Mouse (Mus musculus): ENCODE measurements around the gene Olfr912. TPM values are rescaled to one million over a fixed set of nuclear protein-coding genes. Genes with fewer than 3 reads are reported as not detected.

The Olfr912 gene
- polyA plus RNA-seq (2014; fragmentation: Nextera tagmentation; extraction: Ambion mirVana) = not detected in 2 replicates

DNA sequence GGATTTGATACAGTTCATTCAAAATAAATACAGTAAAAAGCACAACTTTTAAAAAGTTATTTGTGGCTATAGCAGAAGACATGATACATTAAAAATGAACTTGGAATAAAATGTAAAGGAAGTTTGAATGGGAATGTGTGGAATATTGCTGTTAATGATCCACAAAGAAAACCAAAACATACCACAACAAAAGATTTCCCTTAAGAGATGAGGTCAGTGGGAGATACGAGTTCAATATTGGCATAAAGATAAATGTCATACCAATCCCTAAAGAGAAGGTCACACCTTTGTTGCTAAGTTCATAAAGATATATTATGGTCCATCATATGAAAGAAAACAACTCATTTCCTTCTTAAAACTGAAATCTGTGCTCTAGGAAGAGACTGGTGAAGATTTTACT is at the start of gene Olfr912:
TSS of gene Olfr912 (plus strand) at position 301 of the 400 bp plus-strand sequence.
- no peaks in the 10 kb centered on the region for H3K27me3 ChIP-seq (replicated peaks; ENCODE audit: control insufficient read depth, insufficient read depth, low read length)
- DNase-seq (ENCODE audit: low spot score) (no peak), ATAC-seq (replicated peaks; ENCODE audit: low FRiP score, low TSS enrichment, low read depth) (no peak)
- H3K9ac ChIP-seq (ENCODE audit: low read length) = no peak within 1 kb of the TSS
- H3K27ac ChIP-seq (ENCODE audit: low read depth) = no peak within 1 kb of the TSS
- H3K4me1 ChIP-seq (replicated peaks; ENCODE audit: control insufficient read depth, insufficient read depth, low read length) = no peaks in the 10 kb centered on the region
- no peaks in the 10 kb centered on the region for H3K36me3 ChIP-seq (ENCODE audit: control insufficient read depth, insufficient read depth, low read length)
- H3K4me3 ChIP-seq (ENCODE audit: low read depth, low read length) = no peak within 1 kb of the TSS
- H3K4me2 ChIP-seq (ENCODE audit: low read length) = no peak within 1 kb of the TSS
- no peaks in the 10 kb centered on the region for H3K9me3 ChIP-seq (ENCODE audit: control insufficient read depth, low read length)
- WGBS = 81% methylated on average over 1 of the region's 1 CpGs

DNA sequence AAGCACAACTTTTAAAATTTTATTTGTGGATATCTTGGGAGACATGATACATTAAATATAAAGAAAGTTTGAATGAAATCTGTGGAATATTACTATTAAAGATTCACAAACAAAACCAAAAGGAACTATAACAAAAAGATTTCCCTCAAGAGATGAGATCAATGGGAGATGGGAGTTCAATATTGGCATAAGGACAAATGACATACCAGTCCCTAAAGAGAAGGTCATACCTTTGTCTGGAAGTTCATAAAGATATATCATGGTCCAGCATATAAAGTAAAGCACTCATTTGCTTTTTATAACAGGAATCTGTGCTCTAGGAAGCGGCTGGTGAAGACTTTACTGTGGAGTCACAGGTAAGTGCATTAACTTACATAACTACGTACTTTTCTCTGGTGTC is 42.4 kb upstream of the Olfr912 start, which contains the start of gene Olfr910:
TSS of gene Olfr910 (plus strand) at position 301 of the 400 bp plus-strand sequence.
- Histone ChIP-seq H3K27me3 (replicated peaks; ENCODE audit: control insufficient read depth, insufficient read depth, low read length) (no peaks in the 10 kb centered on the region), H3K9me3 (ENCODE audit: control insufficient read depth, low read length) (no peaks in the 10 kb centered on the region), H3K4me3 (ENCODE audit: low read depth, low read length) (no peak within 1 kb of the TSS), H3K36me3 (ENCODE audit: control insufficient read depth, insufficient read depth, low read length) (no peaks in the 10 kb centered on the region), H3K4me2 (ENCODE audit: low read length) (no peak within 1 kb of the TSS), H3K27ac (ENCODE audit: low read depth) (no peak within 1 kb of the TSS), H3K4me1 (replicated peaks; ENCODE audit: control insufficient read depth, insufficient read depth, low read length) (no peaks in the 10 kb centered on the region), H3K9ac (ENCODE audit: low read length) (no peak within 1 kb of the TSS)
- ATAC-seq (replicated peaks; ENCODE audit: low FRiP score, low TSS enrichment, low read depth) (no peak), DNase-seq (ENCODE audit: low spot score) (no peak)
- 88% methylated on average over 2 of the region's 2 CpGs for WGBS

GRCm38 (mm10) chr9:38591056-38591455 is 11.1 kb downstream of the Olfr912 start:
- 65% methylated on average over 1 of the region's 1 CpGs for WGBS
- no peak for DNase-seq (ENCODE audit: low spot score)
- no peaks in the 10 kb centered on the region for H3K4me1 ChIP-seq (replicated peaks; ENCODE audit: control insufficient read depth, insufficient read depth, low read length)
- no peak overlapping the region for H3K27ac ChIP-seq (ENCODE audit: low read depth)
- no peak overlapping the region for H3K9ac ChIP-seq (ENCODE audit: low read length)
- no peak for ATAC-seq (replicated peaks; ENCODE audit: low FRiP score, low TSS enrichment, low read depth)
- no peaks in the 10 kb centered on the region for H3K36me3 ChIP-seq (ENCODE audit: control insufficient read depth, insufficient read depth, low read length)
- H3K4me2 ChIP-seq (ENCODE audit: low read length) = no peak overlapping the region
- no peak overlapping the region for H3K4me3 ChIP-seq (ENCODE audit: low read depth, low read length)
- no peaks in the 10 kb centered on the region for H3K27me3 ChIP-seq (replicated peaks; ENCODE audit: control insufficient read depth, insufficient read depth, low read length)
- no peaks in the 10 kb centered on the region for H3K9me3 ChIP-seq (ENCODE audit: control insufficient read depth, low read length)

GRCm38 (mm10) chr9:38592459-38592858 is 12.5 kb downstream of the Olfr912 start, which contains the start of gene Olfr913:
Gene Olfr913 (plus strand): TSS chr9:38592759.
- Histone ChIP-seq H3K9me3 (ENCODE audit: control insufficient read depth, low read length) (no peaks in the 10 kb centered on the region), H3K27me3 (replicated peaks; ENCODE audit: control insufficient read depth, insufficient read depth, low read length) (no peaks in the 10 kb centered on the region), H3K9ac (ENCODE audit: low read length) (no peak within 1 kb of the TSS), H3K36me3 (ENCODE audit: control insufficient read depth, insufficient read depth, low read length) (no peaks in the 10 kb centered on the region), H3K4me3 (ENCODE audit: low read depth, low read length) (no peak within 1 kb of the TSS), H3K4me2 (ENCODE audit: low read length) (no peak within 1 kb of the TSS), H3K27ac (ENCODE audit: low read depth) (no peak within 1 kb of the TSS), H3K4me1 (replicated peaks; ENCODE audit: control insufficient read depth, insufficient read depth, low read length) (no peaks in the 10 kb centered on the region)
- 61% methylated on average over 2 of the region's 2 CpGs for WGBS
- DNase-seq (ENCODE audit: low spot score) (no peak), ATAC-seq (replicated peaks; ENCODE audit: low FRiP score, low TSS enrichment, low read depth) (no peak)

GRCm38 (mm10) chr9:38604802-38605201 is 24.8 kb downstream of the Olfr912 start, which contains the start of gene Olfr914:
Gene Olfr914 (plus strand): TSS chr9:38605102.
- H3K4me2 ChIP-seq (ENCODE audit: low read length) = no peak within 1 kb of the TSS
- no peak within 1 kb of the TSS for H3K4me3 ChIP-seq (ENCODE audit: low read depth, low read length)
- H3K9ac ChIP-seq (ENCODE audit: low read length) = no peak within 1 kb of the TSS
- ATAC-seq (replicated peaks; ENCODE audit: low FRiP score, low TSS enrichment, low read depth) (no peak), DNase-seq (ENCODE audit: low spot score) (no peak)
- no peaks in the 10 kb centered on the region for H3K27me3 ChIP-seq (replicated peaks; ENCODE audit: control insufficient read depth, insufficient read depth, low read length)
- H3K36me3 ChIP-seq (ENCODE audit: control insufficient read depth, insufficient read depth, low read length) = no peaks in the 10 kb centered on the region
- H3K27ac ChIP-seq (ENCODE audit: low read depth) = no peak within 1 kb of the TSS
- 60% methylated on average over 2 of the region's 2 CpGs for WGBS
- no peaks in the 10 kb centered on the region for H3K4me1 ChIP-seq (replicated peaks; ENCODE audit: control insufficient read depth, insufficient read depth, low read length)
- H3K9me3 ChIP-seq (ENCODE audit: control insufficient read depth, low read length) = no peaks in the 10 kb centered on the region

GRCm38 (mm10) chr9:38632406-38632805 is 52.4 kb downstream of the Olfr912 start:
- Histone ChIP-seq H3K4me2 (ENCODE audit: low read length) (no peak overlapping the region), H3K36me3 (ENCODE audit: control insufficient read depth, insufficient read depth, low read length) (no peaks in the 10 kb centered on the region), H3K27me3 (replicated peaks; ENCODE audit: control insufficient read depth, insufficient read depth, low read length) (no peaks in the 10 kb centered on the region), H3K27ac (ENCODE audit: low read depth) (no peak overlapping the region), H3K9ac (ENCODE audit: low read length) (no peak overlapping the region), H3K4me1 (replicated peaks; ENCODE audit: control insufficient read depth, insufficient read depth, low read length) (no peaks in the 10 kb centered on the region), H3K4me3 (ENCODE audit: low read depth, low read length) (no peak overlapping the region), H3K9me3 (ENCODE audit: control insufficient read depth, low read length) (no peaks in the 10 kb centered on the region)
- ATAC-seq (replicated peaks; ENCODE audit: low FRiP score, low TSS enrichment, low read depth) (no peak), DNase-seq (ENCODE audit: low spot score) (no peak)
- 86% methylated on average over 4 of the region's 4 CpGs for WGBS

Other genes starting within 250 kb of the Olfr912 start
- gene Olfr898, start 231.8 kb upstream of the Olfr912 start, polyA plus RNA-seq (2014; fragmentation: Nextera tagmentation; extraction: Ambion mirVana) = not detected in 2 replicates
- gene Olfr250, start 213.3 kb upstream of the Olfr912 start, polyA plus RNA-seq (2014; fragmentation: Nextera tagmentation; extraction: Ambion mirVana) = not detected in 2 replicates
- not detected in 2 replicates for gene Olfr251, start 203.1 kb upstream of the Olfr912 start, polyA plus RNA-seq (2014; fragmentation: Nextera tagmentation; extraction: Ambion mirVana)
- not detected in 2 replicates for gene Olfr147, start 178.5 kb upstream of the Olfr912 start, polyA plus RNA-seq (2014; fragmentation: Nextera tagmentation; extraction: Ambion mirVana)
- not detected in 2 replicates for gene Olfr901, start 150.7 kb upstream of the Olfr912 start, polyA plus RNA-seq (2014; fragmentation: Nextera tagmentation; extraction: Ambion mirVana)
- not detected in 2 replicates for gene Olfr902, start 132.5 kb upstream of the Olfr912 start, polyA plus RNA-seq (2014; fragmentation: Nextera tagmentation; extraction: Ambion mirVana)
- gene Olfr904, start 117.0 kb upstream of the Olfr912 start, polyA plus RNA-seq (2014; fragmentation: Nextera tagmentation; extraction: Ambion mirVana) = not detected in 2 replicates
- gene Olfr905, start 109.1 kb upstream of the Olfr912 start, polyA plus RNA-seq (2014; fragmentation: Nextera tagmentation; extraction: Ambion mirVana) = not detected in 2 replicates
- gene Olfr906, start 93.1 kb upstream of the Olfr912 start, polyA plus RNA-seq (2014; fragmentation: Nextera tagmentation; extraction: Ambion mirVana) = not detected in 2 replicates
- not detected in 2 replicates for gene Olfr907, start 84.4 kb upstream of the Olfr912 start, polyA plus RNA-seq (2014; fragmentation: Nextera tagmentation; extraction: Ambion mirVana)
- not detected in 2 replicates for gene Olfr911-ps1, start 58.6 kb upstream of the Olfr912 start, polyA plus RNA-seq (2014; fragmentation: Nextera tagmentation; extraction: Ambion mirVana)
- gene Olfr910, start 42.3 kb upstream of the Olfr912 start, polyA plus RNA-seq (2014; fragmentation: Nextera tagmentation; extraction: Ambion mirVana) = not detected in 2 replicates
- not detected in 2 replicates for gene Olfr913, start 12.6 kb downstream of the Olfr912 start, polyA plus RNA-seq (2014; fragmentation: Nextera tagmentation; extraction: Ambion mirVana)
- gene Olfr914, start 24.9 kb downstream of the Olfr912 start, polyA plus RNA-seq (2014; fragmentation: Nextera tagmentation; extraction: Ambion mirVana) = not detected in 2 replicates
- gene Olfr916, start 79.7 kb downstream of the Olfr912 start, polyA plus RNA-seq (2014; fragmentation: Nextera tagmentation; extraction: Ambion mirVana) = not detected in 2 replicates
- gene Olfr917, start 85.7 kb downstream of the Olfr912 start, polyA plus RNA-seq (2014; fragmentation: Nextera tagmentation; extraction: Ambion mirVana) = not detected in 2 replicates
- gene Olfr918, start 94.4 kb downstream of the Olfr912 start, polyA plus RNA-seq (2014; fragmentation: Nextera tagmentation; extraction: Ambion mirVana) = not detected in 2 replicates
- not detected in 2 replicates for gene Olfr919, start 123.5 kb downstream of the Olfr912 start, polyA plus RNA-seq (2014; fragmentation: Nextera tagmentation; extraction: Ambion mirVana)
- 13.9 and 19.1 TPM in 2 replicates for gene Vwa5a, start 138.1 kb downstream of the Olfr912 start, polyA plus RNA-seq (2014; fragmentation: Nextera tagmentation; extraction: Ambion mirVana)
- gene Olfr920, start 172.1 kb downstream of the Olfr912 start, polyA plus RNA-seq (2014; fragmentation: Nextera tagmentation; extraction: Ambion mirVana) = 0.05 TPM in 2 replicates
- gene Olfr921, start 192.9 kb downstream of the Olfr912 start, polyA plus RNA-seq (2014; fragmentation: Nextera tagmentation; extraction: Ambion mirVana) = not detected in 2 replicates
- gene Olfr922, start 234.4 kb downstream of the Olfr912 start, polyA plus RNA-seq (2014; fragmentation: Nextera tagmentation; extraction: Ambion mirVana) = not detected in 2 replicates
- gene Olfr923, start 246.4 kb downstream of the Olfr912 start, polyA plus RNA-seq (2014; fragmentation: Nextera tagmentation; extraction: Ambion mirVana) = not detected in 2 replicates

Data from intestine, embryonic 14.5 days (tissue).